Mouse (Mus musculus) heart, postnatal 36 days (tissue): ENCODE data around the gene Zfp26. TPM values are rescaled to one million over a fixed set of nuclear protein-coding genes. Genes with fewer than 3 reads are reported as not detected.

ENCODE experiments used
- DNase-seq, 2 experiments: peaks; one replicate each; pipeline ENCODE4 v3.0.0; 2021 to 2022
- intact Hi-C: fragments of 180-260 bp; cut with DNase I; formaldehyde crosslinking; loops from one replicate; pipeline ENCODE4 v1.15.1; 2025
- total RNA-seq, 2 experiments: library from RNA; stranded (reverse); gene quantifications; 2 replicates each; pipeline ENCODE4 v1.2.3; 2021

The Zfp26 gene
- total RNA-seq, 2 experiments from 2014 or later: 8.2 to 11.0 TPM

- no peak for DNase-seq
- intact Hi-C loops: loop anchor here (5.0 kb wide), 2 partner anchors 159 to 269 kb away; partner anchors contain the start of gene Pin1
Measured at GRCm38 (mm10) chr9:20383659-20384058, 76.3 kb downstream of the Zfp26 start.

Other genes starting within 250 kb of the Zfp26 start
- gene Olfr871, start 248.0 kb downstream of the Zfp26 start, total RNA-seq: not detected
- gene Olfr872, start 223.0 kb downstream of the Zfp26 start, total RNA-seq: not detected
- gene Olfr39, start 177.8 kb downstream of the Zfp26 start, total RNA-seq: not detected
- not detected for gene Olfr873, start 161.6 kb downstream of the Zfp26 start, total RNA-seq
- not detected for gene Olfr18, start 124.1 kb downstream of the Zfp26 start, total RNA-seq
- gene Zfp560, start 75.0 kb downstream of the Zfp26 start, total RNA-seq: 10 to 100 TPM in 1 of 2 experiments, 1 to 10 TPM in 1; 9.5 to 11.7 TPM
- gene Zfp426, start 32.6 kb upstream of the Zfp26 start, total RNA-seq: 10 to 100 TPM in 1 of 2 experiments, 1 to 10 TPM in 1; 9.7 to 10.2 TPM
- gene Zfp266, start 61.3 kb upstream of the Zfp26 start, total RNA-seq: 10 to 100 TPM; 24.3 to 27.4 TPM
- 1 to 10 TPM; 5.7 to 7.0 TPM for gene Zfp846, start 121.1 kb upstream of the Zfp26 start, total RNA-seq
- 100 to 1,000 TPM; 219 to 255 TPM for gene Ubl5, start 182.7 kb upstream of the Zfp26 start, total RNA-seq
- gene Fbxl12, start 184.6 kb upstream of the Zfp26 start, total RNA-seq: 10 to 100 TPM; 10.1 to 10.2 TPM
- gene Pin1, start 191.9 kb upstream of the Zfp26 start, total RNA-seq: 10 to 100 TPM; 17.5 to 19.0 TPM